Mouse (Mus musculus): ENCODE results near the gene Gm28041. TPM values are rescaled to one million over a fixed set of nuclear protein-coding genes. Genes with fewer than 3 reads are reported as not detected.
"Not testable (repeated sequence)": the region's sequence is repeated elsewhere in the genome, so short reads cannot be mapped to it uniquely, and the experiment has no call there.

Gm28041 gene
- total and polyA plus RNA-seq, 2 experiments from 2014 or later, result not detected

DNA sequence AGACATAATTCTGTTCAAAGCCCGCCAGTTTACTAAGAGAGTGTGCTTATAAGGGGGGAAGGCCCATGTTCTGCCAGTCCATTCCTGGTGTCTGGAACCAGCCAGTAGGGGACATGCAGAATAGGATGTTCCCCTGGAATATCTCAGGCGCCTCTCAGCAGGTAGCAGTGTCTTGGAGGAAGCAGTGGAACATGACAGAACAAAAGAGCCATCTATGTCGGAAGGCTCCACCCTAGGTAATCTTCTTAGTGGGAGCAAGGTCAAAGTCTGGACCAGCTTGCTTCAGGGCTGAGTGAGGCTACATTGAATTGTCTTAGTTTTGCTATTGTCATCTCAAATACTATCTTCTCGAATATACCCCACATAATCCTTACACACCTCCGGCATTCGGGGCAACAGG is 40.2 kb upstream of the Gm28041 start:
- TF ChIP-seq CTCF (IDR thresholded peaks at IDR 0.05), result no peak
- Histone ChIP-seq H3K4me2 (ENCODE audit: low read depth, low read length, poor library complexity, severe bottlenecking) (no peak overlapping the region), H3K27me3 (ENCODE audit: insufficient read depth, low read length) (no peaks in the 10 kb centered on the region), H3K36me3 (ENCODE audit: insufficient read depth, low read length) (no peaks in the 10 kb centered on the region), H3K4me3 (ENCODE audit: low read depth, low read length) (no peak overlapping the region), H3K4me1 (ENCODE audit: insufficient read depth, low read length) (no peaks in the 10 kb centered on the region), H3K27ac (ENCODE audit: low read depth, low read length) (no peak overlapping the region), H3K9me3 (ENCODE audit: low read length) (no peaks in the 10 kb centered on the region), H3K9ac (replicated peaks; ENCODE audit: low read length, poor library complexity, severe bottlenecking) (no peak overlapping the region)
- ATAC-seq (ENCODE audit: low FRiP score), result no peak
- DNase-seq (ENCODE audit: low spot score), result no peak
- WGBS, result 79% methylated on average over 6 of the region's 6 CpGs

DNA sequence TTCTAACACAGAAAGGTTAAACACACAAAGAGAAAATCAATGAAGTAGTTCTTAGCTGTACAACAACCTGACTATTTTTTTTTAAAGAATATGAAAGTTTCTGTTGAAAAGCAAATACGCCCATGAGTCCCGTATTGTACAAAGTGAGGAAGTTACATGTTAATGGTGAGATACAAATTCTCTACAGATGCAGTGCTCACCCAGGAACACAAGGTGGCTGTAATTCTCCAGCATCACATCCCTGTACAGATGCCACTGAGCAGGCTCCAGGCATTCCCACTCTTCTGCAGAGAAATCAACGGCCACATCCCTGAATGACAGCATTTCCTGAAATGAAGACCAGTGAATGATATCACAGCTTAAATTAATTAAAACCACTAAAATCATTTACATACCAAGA is 38.1 kb upstream of the Gm28041 start:
- 63% methylated on average over 3 of the region's 3 CpGs for WGBS
- not testable (repeated sequence) for H3K4me1 ChIP-seq (ENCODE audit: insufficient read depth, low read length); ATAC-seq (ENCODE audit: low FRiP score)

DNA sequence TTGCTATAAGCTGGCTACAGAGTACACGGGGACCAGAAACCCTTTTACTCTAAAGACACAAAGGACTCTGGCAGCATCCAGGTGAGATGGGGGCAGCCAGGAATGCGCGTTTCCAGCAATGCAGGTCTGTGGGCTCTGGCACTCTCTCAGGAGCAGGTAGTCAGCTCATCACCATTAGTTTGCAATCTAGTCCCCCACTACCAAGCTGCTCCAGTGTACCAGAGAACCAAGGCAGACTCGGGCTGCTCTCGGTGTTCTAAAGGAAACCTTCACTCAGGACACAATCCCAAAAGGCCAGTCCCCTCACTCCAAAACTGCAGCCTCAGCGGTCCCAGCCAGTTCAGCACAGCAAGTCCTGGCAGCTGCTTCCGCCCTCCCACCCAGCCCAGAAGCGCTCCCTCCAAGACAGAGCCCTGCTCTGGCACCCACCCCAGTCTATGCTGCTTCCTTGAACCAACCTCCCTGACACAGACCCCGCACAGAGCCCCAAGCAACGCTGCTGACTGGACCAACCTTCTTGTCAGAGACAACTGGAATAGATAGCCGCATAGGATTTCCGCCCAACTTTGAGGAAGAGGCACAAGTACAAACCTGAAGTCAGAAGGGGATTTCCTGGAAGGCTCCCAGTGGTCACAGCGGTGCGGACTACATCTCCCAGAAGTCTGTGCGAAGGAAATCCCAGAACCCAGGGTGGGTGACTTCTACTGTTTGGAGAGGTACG is 23.8 kb upstream of the Gm28041 start, which contains the start of gene Zfp429:
Zfp429 (minus strand) TSS at position 637 of the 721 bp plus-strand sequence.
- Histone ChIP-seq H3K4me2 (ENCODE audit: low read depth, low read length, poor library complexity, severe bottlenecking) (peak within 1 kb of the TSS; percentile 61), H3K9ac (replicated peaks; ENCODE audit: low read length, poor library complexity, severe bottlenecking) (peak within 1 kb of the TSS; percentile 30), H3K4me3 (ENCODE audit: low read depth, low read length) (peak within 1 kb of the TSS; percentile 56)
- not testable (repeated sequence) for H3K4me1 ChIP-seq (ENCODE audit: insufficient read depth, low read length); H3K9me3 ChIP-seq (ENCODE audit: low read length); H3K36me3 ChIP-seq (ENCODE audit: insufficient read depth, low read length); H3K27me3 ChIP-seq (ENCODE audit: insufficient read depth, low read length); H3K27ac ChIP-seq (ENCODE audit: low read depth, low read length)
- ATAC-seq (ENCODE audit: low FRiP score), result peak; percentile 91
- DNase-seq (ENCODE audit: low spot score), result peak; percentile 75
- WGBS, result 5% methylated on average over 14 of the region's 16 CpGs

More for the DNA sequence above, 38.1 kb upstream of the Gm28041 start:
- not testable (repeated sequence) for H3K27me3 ChIP-seq (ENCODE audit: insufficient read depth, low read length); H3K4me3 ChIP-seq (ENCODE audit: low read depth, low read length); H3K4me2 ChIP-seq (ENCODE audit: low read depth, low read length, poor library complexity, severe bottlenecking); H3K9ac ChIP-seq (replicated peaks; ENCODE audit: low read length, poor library complexity, severe bottlenecking); H3K36me3 ChIP-seq (ENCODE audit: insufficient read depth, low read length); H3K9me3 ChIP-seq (ENCODE audit: low read length); H3K27ac ChIP-seq (ENCODE audit: low read depth, low read length)
- TF ChIP-seq CTCF (IDR thresholded peaks at IDR 0.05), result peak; percentile 61
- DNase-seq (ENCODE audit: low spot score), result peak; percentile 3

DNA sequence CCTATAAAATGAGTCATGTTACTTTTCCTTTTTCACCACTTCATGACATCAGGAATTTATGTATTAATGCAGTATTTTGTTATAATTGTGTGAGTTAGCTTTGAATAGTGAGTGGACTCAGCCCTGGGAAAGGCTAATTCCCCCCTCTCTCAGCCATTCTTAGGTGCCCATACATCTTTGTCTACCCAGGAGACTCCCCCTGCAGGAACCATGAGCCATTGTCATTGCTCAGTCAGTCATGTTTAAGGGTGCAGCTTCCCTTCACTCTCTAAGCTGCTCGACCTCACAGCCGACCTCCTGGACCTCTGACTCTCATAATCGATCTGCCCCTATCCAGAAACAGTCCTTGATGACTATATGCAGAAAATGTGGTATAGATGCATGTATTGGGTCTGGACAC is 722 bp upstream of the Gm28041 start:
- not testable (repeated sequence) for H3K9ac ChIP-seq (replicated peaks; ENCODE audit: low read length, poor library complexity, severe bottlenecking); H3K27ac ChIP-seq (ENCODE audit: low read depth, low read length); H3K9me3 ChIP-seq (ENCODE audit: low read length); H3K27me3 ChIP-seq (ENCODE audit: insufficient read depth, low read length); H3K4me2 ChIP-seq (ENCODE audit: low read depth, low read length, poor library complexity, severe bottlenecking); H3K36me3 ChIP-seq (ENCODE audit: insufficient read depth, low read length); H3K4me3 ChIP-seq (ENCODE audit: low read depth, low read length); ATAC-seq (ENCODE audit: low FRiP score); DNase-seq (ENCODE audit: low spot score); H3K4me1 ChIP-seq (ENCODE audit: insufficient read depth, low read length)
- WGBS, result 74% methylated on average over 3 of the region's 3 CpGs

DNA sequence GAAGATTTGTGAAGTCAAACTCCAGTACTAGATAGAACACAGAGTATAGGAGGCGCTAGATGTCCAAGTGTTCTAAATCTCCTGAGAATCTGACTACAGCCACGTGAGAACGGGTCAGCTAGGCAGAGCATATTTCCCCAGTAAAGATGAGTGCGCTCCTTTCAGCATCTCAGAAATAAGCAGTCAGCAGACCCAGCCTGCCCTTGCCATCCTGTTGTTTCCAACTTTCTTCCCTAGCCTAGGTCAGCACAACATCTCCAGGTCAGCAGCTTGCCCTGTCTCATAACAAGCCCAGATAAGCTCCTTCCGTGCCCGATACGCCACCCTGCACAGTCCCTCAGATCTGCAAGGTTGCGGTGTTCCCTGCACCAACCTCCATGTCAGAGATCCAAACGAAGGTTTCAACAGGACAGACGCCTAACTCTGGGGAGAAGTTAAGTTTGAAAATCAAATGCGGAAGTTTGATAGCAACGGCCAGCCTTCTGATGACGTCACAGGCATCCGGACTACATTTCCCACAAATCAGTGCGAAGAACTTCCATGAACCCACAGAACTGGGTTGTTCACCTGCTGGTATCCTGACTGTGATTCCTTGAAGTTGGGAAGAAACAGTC is 15.3 kb downstream of the Gm28041 start, which contains the start of the genes Gm28044 and Zfp953:
Gm28044 (minus strand) TSS at position 406 of the 614 bp plus-strand sequence.
Zfp953 (minus strand) TSS at position 475 of the 614 bp plus-strand sequence.
- no peak within 1 kb of the TSS for H3K27ac ChIP-seq (ENCODE audit: low read depth, low read length)
- H3K4me3 ChIP-seq (ENCODE audit: low read depth, low read length), result peak within 1 kb of the TSS; percentile 80
- no peaks in the 10 kb centered on the region for H3K9me3 ChIP-seq (ENCODE audit: low read length)
- no peaks in the 10 kb centered on the region for H3K27me3 ChIP-seq (ENCODE audit: insufficient read depth, low read length)
- DNase-seq (ENCODE audit: low spot score) (peak; percentile 93), ATAC-seq (ENCODE audit: low FRiP score) (peak; percentile 94)
- peak within 1 kb of the TSS; percentile 63 for H3K9ac ChIP-seq (replicated peaks; ENCODE audit: low read length, poor library complexity, severe bottlenecking)
- peak; percentile 36 for TF ChIP-seq CTCF (IDR thresholded peaks at IDR 0.05)
- H3K4me2 ChIP-seq (ENCODE audit: low read depth, low read length, poor library complexity, severe bottlenecking), result peak within 1 kb of the TSS; percentile 78
- no peaks in the 10 kb centered on the region for H3K36me3 ChIP-seq (ENCODE audit: insufficient read depth, low read length)
- H3K4me1 ChIP-seq (ENCODE audit: insufficient read depth, low read length), result 0 out of 2 replicates have a peak, but pooled peaks cover 2% of the 10 kb centered on the region
- under 1% methylated on average over 15 of the region's 15 CpGs for WGBS

DNA sequence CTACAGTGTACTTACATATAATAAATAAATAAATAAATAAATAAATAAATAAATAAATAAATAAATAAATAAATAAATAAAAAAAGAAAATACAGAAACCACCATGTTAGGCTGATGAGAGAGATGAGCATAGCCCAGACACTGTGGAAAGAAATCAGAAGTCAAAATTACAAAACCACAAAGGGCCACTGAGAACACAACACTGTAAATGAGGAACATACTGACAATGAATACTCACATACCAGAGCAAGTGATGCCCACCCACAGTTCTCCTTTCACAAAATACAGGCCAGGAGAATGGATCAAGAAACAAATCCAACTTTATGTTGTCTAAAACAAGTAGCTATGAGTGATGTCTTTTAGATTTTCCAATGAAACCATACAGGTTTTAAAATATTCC is 23.7 kb downstream of the Gm28041 start:
- no peak for TF ChIP-seq CTCF (IDR thresholded peaks at IDR 0.05)
- H3K4me2 ChIP-seq (ENCODE audit: low read depth, low read length, poor library complexity, severe bottlenecking), result no peak overlapping the region
- no peak overlapping the region for H3K9ac ChIP-seq (replicated peaks; ENCODE audit: low read length, poor library complexity, severe bottlenecking)
- no peaks in the 10 kb centered on the region for H3K9me3 ChIP-seq (ENCODE audit: low read length)
- no peaks in the 10 kb centered on the region for H3K27me3 ChIP-seq (ENCODE audit: insufficient read depth, low read length)
- no peak overlapping the region for H3K4me3 ChIP-seq (ENCODE audit: low read depth, low read length)
- ATAC-seq (ENCODE audit: low FRiP score) (no peak), DNase-seq (ENCODE audit: low spot score) (no peak)
- no peaks in the 10 kb centered on the region for H3K36me3 ChIP-seq (ENCODE audit: insufficient read depth, low read length)
- H3K4me1 ChIP-seq (ENCODE audit: insufficient read depth, low read length), result no peaks in the 10 kb centered on the region
- H3K27ac ChIP-seq (ENCODE audit: low read depth, low read length), result no peak overlapping the region
